Mouse (Mus musculus) megakaryocyte-erythroid progenitor cell, adult 5-6 weeks (primary cell): ENCODE results near the gene Olfr148. TPM values are rescaled to one million over a fixed set of nuclear protein-coding genes. Genes with fewer than 3 reads are reported as not detected.

Experiments used
- total RNA-seq, 2 experiments: library from RNA; stranded (forward) in 1 of 2; stranded (reverse) in 1 of 2; fragments of 200-1000, 215-1000 nt in 1 of 2; fragments of >200 nt in 1 of 2; fragmentation: Nextera tagmentation in 1 of 2; gene quantifications; 2 replicates each; pipeline ENCODE4 v1.2.3; 2014 to 2017

Olfr148 gene
- total RNA-seq, 2 experiments from 2014 or later = not detected

Other genes with a start within 250 kb of the Olfr148 start
- not detected in 2 replicates for gene Olfr951, start 223.2 kb upstream of the Olfr148 start, total RNA-seq (2014; fragmentation: Nextera tagmentation)
- gene Olfr951, start 223.2 kb upstream of the Olfr148 start, total RNA-seq (2017) = not detected in 2 replicates
- not detected in 2 replicates for gene Olfr952, start 183.5 kb upstream of the Olfr148 start, total RNA-seq (2014; fragmentation: Nextera tagmentation)
- not detected in 2 replicates for gene Olfr952, start 183.5 kb upstream of the Olfr148 start, total RNA-seq (2017)
- gene Olfr954, start 154.0 kb upstream of the Olfr148 start, total RNA-seq (2014; fragmentation: Nextera tagmentation) = not detected in 2 replicates
- not detected in 2 replicates for gene Olfr954, start 154.0 kb upstream of the Olfr148 start, total RNA-seq (2017)
- gene Olfr955, start 138.7 kb upstream of the Olfr148 start, total RNA-seq (2014; fragmentation: Nextera tagmentation) = not detected in 2 replicates
- gene Olfr955, start 138.7 kb upstream of the Olfr148 start, total RNA-seq (2017) = not detected in 2 replicates
- not detected in 2 replicates for gene Olfr44, start 116.7 kb upstream of the Olfr148 start, total RNA-seq (2014; fragmentation: Nextera tagmentation)
- not detected in 2 replicates for gene Olfr44, start 116.7 kb upstream of the Olfr148 start, total RNA-seq (2017)
- not detected in 2 replicates for gene Olfr957, start 94.8 kb upstream of the Olfr148 start, total RNA-seq (2014; fragmentation: Nextera tagmentation)
- gene Olfr957, start 94.8 kb upstream of the Olfr148 start, total RNA-seq (2017) = not detected in 2 replicates
- gene Olfr958, start 56.6 kb upstream of the Olfr148 start, total RNA-seq (2014; fragmentation: Nextera tagmentation) = not detected in 2 replicates
- not detected in 2 replicates for gene Olfr958, start 56.6 kb upstream of the Olfr148 start, total RNA-seq (2017)
- gene Olfr959, start 35.1 kb upstream of the Olfr148 start, total RNA-seq (2014; fragmentation: Nextera tagmentation) = not detected in 2 replicates
- gene Olfr959, start 35.1 kb upstream of the Olfr148 start, total RNA-seq (2017) = not detected in 2 replicates
- gene AW551984, start 6.3 kb upstream of the Olfr148 start, total RNA-seq (2014; fragmentation: Nextera tagmentation) = not detected in 2 replicates
- not detected in 2 replicates for gene AW551984, start 6.3 kb upstream of the Olfr148 start, total RNA-seq (2017)
- gene Olfr960, start 10.7 kb downstream of the Olfr148 start, total RNA-seq (2014; fragmentation: Nextera tagmentation) = not detected in 2 replicates
- not detected in 2 replicates for gene Olfr960, start 10.7 kb downstream of the Olfr148 start, total RNA-seq (2017)
- gene Olfr961, start 34.4 kb downstream of the Olfr148 start, total RNA-seq (2014; fragmentation: Nextera tagmentation) = not detected in 2 replicates
- not detected in 2 replicates for gene Olfr961, start 34.4 kb downstream of the Olfr148 start, total RNA-seq (2017)
- not detected in 2 replicates for gene Olfr963, start 56.5 kb downstream of the Olfr148 start, total RNA-seq (2014; fragmentation: Nextera tagmentation)
- not detected in 2 replicates for gene Olfr963, start 56.5 kb downstream of the Olfr148 start, total RNA-seq (2017)
- gene Olfr149, start 96.5 kb downstream of the Olfr148 start, total RNA-seq (2014; fragmentation: Nextera tagmentation) = not detected in 2 replicates
- gene Olfr149, start 96.5 kb downstream of the Olfr148 start, total RNA-seq (2017) = not detected in 2 replicates
- gene Olfr965, start 100.7 kb downstream of the Olfr148 start, total RNA-seq (2014; fragmentation: Nextera tagmentation) = not detected in 2 replicates
- not detected in 2 replicates for gene Olfr965, start 100.7 kb downstream of the Olfr148 start, total RNA-seq (2017)
- gene Olfr150, start 120.3 kb downstream of the Olfr148 start, total RNA-seq (2014; fragmentation: Nextera tagmentation) = not detected in 2 replicates
- gene Olfr150, start 120.3 kb downstream of the Olfr148 start, total RNA-seq (2017) = not detected in 2 replicates
- gene Olfr967, start 135.6 kb downstream of the Olfr148 start, total RNA-seq (2014; fragmentation: Nextera tagmentation) = not detected in 2 replicates
- not detected in 2 replicates for gene Olfr967, start 135.6 kb downstream of the Olfr148 start, total RNA-seq (2017)
- gene Olfr968, start 172.6 kb downstream of the Olfr148 start, total RNA-seq (2014; fragmentation: Nextera tagmentation) = not detected in 2 replicates
- not detected in 2 replicates for gene Olfr968, start 172.6 kb downstream of the Olfr148 start, total RNA-seq (2017)
- not detected in 2 replicates for gene Olfr969, start 180.3 kb downstream of the Olfr148 start, total RNA-seq (2014; fragmentation: Nextera tagmentation)
- gene Olfr969, start 180.3 kb downstream of the Olfr148 start, total RNA-seq (2017) = not detected in 2 replicates
- not detected in 2 replicates for gene Olfr970, start 198.2 kb downstream of the Olfr148 start, total RNA-seq (2014; fragmentation: Nextera tagmentation)
- gene Olfr970, start 198.2 kb downstream of the Olfr148 start, total RNA-seq (2017) = not detected in 2 replicates
- not detected in 2 replicates for gene Olfr971, start 226.2 kb downstream of the Olfr148 start, total RNA-seq (2014; fragmentation: Nextera tagmentation)
- gene Olfr971, start 226.2 kb downstream of the Olfr148 start, total RNA-seq (2017) = not detected in 2 replicates